Mouse (Mus musculus) natural killer cell, adult 2 months (primary cell): ENCODE measurements around the gene Zfp422.
A peak's percentile ranks its signal among the peaks of the same experiment; 100 is the strongest.
"Not testable (repeated sequence)": the region's sequence is repeated elsewhere in the genome, so short reads cannot be mapped to it uniquely, and the experiment has no call there.

Experiments
- DNase-seq, 2 experiments: peaks; one replicate each; pipeline ENCODE4 v3.0.0; 2022; ENCODE audit warnings: low spot score in 2 of 2

The Zfp422 gene

DNA sequence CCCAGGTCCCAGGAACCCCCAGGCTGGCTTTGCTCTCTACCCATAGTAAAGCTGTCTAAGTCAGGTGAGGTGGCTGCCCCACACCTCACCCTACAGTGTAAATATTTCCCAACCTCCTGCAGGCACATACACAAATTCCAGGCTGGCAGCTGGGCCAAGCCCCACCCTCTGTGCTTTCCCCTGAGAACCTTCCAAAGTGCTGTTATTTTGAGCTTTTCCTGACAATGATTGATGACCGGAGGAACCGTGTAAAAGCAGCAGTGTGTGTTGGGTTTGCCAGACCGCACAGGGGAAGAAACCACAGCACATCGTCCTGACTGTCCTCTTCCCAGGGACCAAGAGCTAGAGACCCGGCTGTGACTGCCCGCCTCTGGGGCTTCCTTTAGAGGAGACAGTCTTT lies 21.6 kb upstream of the Zfp422 start, which contains the start of gene Depp1:
TSS of gene Depp1 (plus strand) at position 204 of the 400 bp plus-strand sequence.
- DNase-seq = no peak

- no peak for DNase-seq
Measured at GRCm38 (mm10) chr6:116649811-116650210, 21.0 kb upstream of the Zfp422 start.

DNA sequence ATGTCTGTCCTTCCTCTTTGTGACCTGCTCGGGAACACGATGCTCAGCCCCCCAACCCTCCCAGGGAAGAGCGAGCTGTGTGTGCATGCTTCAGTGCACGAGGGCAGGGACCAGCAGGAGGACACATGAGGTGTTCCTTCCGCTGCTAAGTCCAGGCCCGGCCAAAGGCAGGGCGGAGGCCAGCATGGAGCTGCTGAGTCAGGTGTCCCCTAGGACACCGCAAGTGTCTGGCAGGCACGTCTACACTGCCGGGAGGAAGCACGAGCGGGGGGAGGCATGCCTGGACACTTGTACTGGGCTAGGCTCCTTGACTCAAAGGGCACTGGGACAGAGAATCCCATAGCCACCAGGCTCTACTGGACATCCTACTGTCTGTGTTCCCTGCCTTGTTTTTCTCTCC lies 19.0 kb upstream of the Zfp422 start:
- no peak for DNase-seq

- no peak for DNase-seq
Measured at GRCm38 (mm10) chr6:116644335-116644734, 15.5 kb upstream of the Zfp422 start.

GRCm38 (mm10) chr6:116643881-116644280 lies 15.1 kb upstream of the Zfp422 start:
- no peak for DNase-seq

DNA sequence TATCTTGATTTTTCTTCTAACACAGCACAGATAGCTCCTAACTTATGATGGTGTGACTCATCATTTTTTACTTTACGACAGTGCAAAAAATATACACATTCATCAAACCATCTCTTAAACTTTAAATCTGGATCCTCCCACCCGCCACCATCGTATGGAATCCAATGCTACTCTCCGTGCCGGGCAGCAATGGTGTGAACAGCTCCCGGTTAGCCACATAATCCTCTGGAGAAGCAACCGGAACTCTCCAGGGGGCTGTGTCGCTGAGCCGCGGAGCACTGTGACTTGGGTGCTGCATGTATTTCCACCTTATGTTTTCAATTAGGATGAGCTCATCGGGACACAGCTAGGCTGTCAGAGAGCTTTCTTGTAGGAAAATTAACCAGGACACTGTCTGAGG lies 14.1 kb upstream of the Zfp422 start:
- no peak for DNase-seq

- no peak for DNase-seq
Measured at GRCm38 (mm10) chr6:116639663-116640062, 10.9 kb upstream of the Zfp422 start.

DNA sequence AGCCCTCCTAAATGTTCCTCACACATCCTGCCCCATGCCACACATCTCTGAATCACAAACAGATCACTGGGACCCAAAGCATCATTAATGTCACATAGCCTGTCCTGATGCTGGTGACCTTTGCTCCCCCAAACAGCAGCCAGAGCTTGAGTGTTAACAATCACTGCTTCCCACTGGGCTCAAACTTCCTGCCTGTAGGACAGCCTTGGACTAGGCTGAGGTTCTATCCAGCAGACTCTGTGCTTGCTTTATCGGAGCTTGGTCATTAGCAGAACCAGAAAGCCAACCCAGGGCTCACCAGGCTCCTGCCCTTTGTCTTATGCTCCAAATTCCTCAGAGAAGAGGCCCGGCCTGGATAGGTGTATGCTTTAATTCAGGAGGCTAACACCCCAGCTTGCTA lies 10.1 kb upstream of the Zfp422 start:
- DNase-seq = no peak

GRCm38 (mm10) chr6:116637496-116637895 lies 8.7 kb upstream of the Zfp422 start:
- DNase-seq = no peak

- DNase-seq = no peak
Measured at GRCm38 (mm10) chr6:116636581-116637235, 7.9 kb upstream of the Zfp422 start.

GRCm38 (mm10) chr6:116635251-116636180 lies 6.7 kb upstream of the Zfp422 start:
- no peak for DNase-seq

GRCm38 (mm10) chr6:116633741-116634695 lies 5.2 kb upstream of the Zfp422 start:
- DNase-seq = no peak

- peak; percentile 70 to 74 for DNase-seq
Measured at GRCm38 (mm10) chr6:116632129-116632528, 3.3 kb upstream of the Zfp422 start.

GRCm38 (mm10) chr6:116629766-116630165 lies 967 bp upstream of the Zfp422 start:
- no peak for DNase-seq

GRCm38 (mm10) chr6:116628095-116628494 lies 704 bp downstream of the Zfp422 start:
- no peak for DNase-seq

DNA sequence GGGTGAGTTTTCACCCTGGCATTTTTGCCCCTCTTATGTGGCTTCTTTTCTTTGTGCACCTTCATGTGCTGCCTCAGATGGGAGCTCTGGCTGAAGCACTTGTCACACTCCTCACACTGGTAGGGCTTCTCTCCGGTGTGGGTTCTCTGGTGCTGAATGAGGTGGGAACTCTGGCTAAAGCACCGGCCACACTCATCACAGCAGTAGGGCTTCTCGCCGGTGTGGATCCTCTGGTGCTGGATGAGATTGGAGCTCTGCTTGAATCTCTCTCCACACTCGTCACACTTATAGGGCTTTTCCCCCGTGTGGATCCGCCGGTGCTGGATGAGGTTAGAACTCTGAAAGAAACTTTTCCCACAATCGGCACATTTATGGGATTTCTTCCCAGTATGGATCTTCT lies 2.4 kb downstream of the Zfp422 start:
- not testable (repeated sequence) for DNase-seq

- no peak for DNase-seq
Measured at GRCm38 (mm10) chr6:116621318-116622023, 7.3 kb downstream of the Zfp422 start.

DNA sequence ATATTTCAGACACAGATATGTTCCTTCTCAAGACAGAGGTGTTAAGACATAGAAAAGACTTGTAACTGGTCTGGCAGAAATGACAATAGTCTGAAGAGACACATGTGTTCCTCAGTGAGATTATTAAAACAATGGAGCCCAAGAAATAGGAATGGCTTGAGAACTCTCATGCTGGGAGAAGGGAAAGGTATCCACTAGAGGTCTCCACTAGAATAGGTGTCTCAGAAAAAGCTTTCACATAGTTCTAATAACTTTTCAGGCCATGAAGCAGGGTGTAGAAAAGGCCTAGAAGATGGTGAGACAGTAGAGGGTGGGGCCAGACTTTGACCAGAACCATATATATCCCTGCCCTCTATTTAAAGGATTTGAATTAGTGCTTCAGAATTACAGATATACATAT lies 10.7 kb downstream of the Zfp422 start:
- no peak for DNase-seq

DNA sequence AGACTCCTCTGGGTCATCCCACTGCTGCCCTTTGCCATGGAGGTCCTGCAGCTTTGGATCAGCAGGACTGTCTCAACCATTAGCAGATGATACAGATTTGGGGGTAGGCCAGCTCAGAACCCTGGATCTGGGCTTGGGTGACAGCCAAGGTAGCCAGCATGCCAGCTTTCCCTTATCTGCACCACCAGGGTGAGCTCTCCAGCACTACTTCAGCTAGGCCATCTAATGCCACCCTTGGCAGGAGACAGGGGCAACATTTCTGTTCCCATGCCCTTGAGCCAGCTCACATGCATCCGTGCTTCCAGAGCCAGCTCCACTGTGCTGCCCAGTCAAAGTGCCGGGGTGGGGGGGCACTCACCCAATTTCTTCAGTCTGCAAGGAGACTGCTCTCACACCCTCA lies 13.1 kb downstream of the Zfp422 start:
- no peak for DNase-seq

- DNase-seq = no peak
Measured at GRCm38 (mm10) chr6:116607230-116607629, 21.6 kb downstream of the Zfp422 start.

DNA sequence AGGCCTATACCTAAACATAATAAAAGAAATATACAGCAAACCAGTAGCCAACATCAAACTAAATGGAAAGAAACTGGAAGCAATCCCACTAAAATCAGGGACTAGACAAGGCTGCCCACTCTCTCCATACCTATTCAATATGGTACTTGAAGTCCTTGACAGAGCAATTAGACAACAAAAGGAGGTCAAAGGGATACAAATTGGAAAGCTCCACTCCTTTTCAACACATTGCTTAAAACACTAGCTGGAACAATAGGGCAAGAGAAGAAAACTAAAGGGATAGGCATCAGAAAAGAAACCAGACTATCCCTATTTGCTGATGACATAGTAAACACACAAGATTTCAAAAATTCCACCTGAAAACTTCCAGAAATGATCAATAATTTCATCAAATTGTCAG lies 27.8 kb downstream of the Zfp422 start:
- DNase-seq = not testable (repeated sequence)
